Mouse (Mus musculus) ovary, adult 18-20 months (tissue): ENCODE measurements around the gene Slc39a2.
A peak's percentile ranks its signal among the peaks of the same experiment; 100 is the strongest.
"Not testable (repeated sequence)": the region's sequence is repeated elsewhere in the genome, so short reads cannot be mapped to it uniquely, and the experiment has no call there.

ENCODE experiments used
- DNase-seq: peaks from one replicate; pipeline ENCODE4 v3.0.0; 2022; ENCODE audit warnings: low spot score, mixed read lengths

Slc39a2 gene

GRCm38 (mm10) chr14:51902806-51903710, 10.4 kb downstream of the Slc39a2 start:
- DNase-seq: peak; percentile 38

- no peak for DNase-seq
Measured at GRCm38 (mm10) chr14:51903782-51904181, 11.1 kb downstream of the Slc39a2 start.

GRCm38 (mm10) chr14:51904706-51905105, 12.0 kb downstream of the Slc39a2 start:
- DNase-seq: no peak

- no peak for DNase-seq
Measured at GRCm38 (mm10) chr14:51906102-51906501, 13.4 kb downstream of the Slc39a2 start.

- no peak for DNase-seq
Measured at GRCm38 (mm10) chr14:51911301-51911700, 18.6 kb downstream of the Slc39a2 start.

GRCm38 (mm10) chr14:51912391-51913061, 19.8 kb downstream of the Slc39a2 start:
- DNase-seq: no peak

- peak; percentile 85 for DNase-seq
Measured at GRCm38 (mm10) chr14:51913062-51913959, 20.6 kb downstream of the Slc39a2 start.

GRCm38 (mm10) chr14:51913960-51914762, 21.5 kb downstream of the Slc39a2 start, which contains the start of gene Ndrg2:
Gene Ndrg2, minus strand, starts transcription at chr14:51914158.
- peak; percentile 84 for DNase-seq

GRCm38 (mm10) chr14:51915030-51915429, 22.3 kb downstream of the Slc39a2 start:
- DNase-seq: peak; percentile 41

- no peak for DNase-seq
Measured at GRCm38 (mm10) chr14:51916539-51916938, 23.9 kb downstream of the Slc39a2 start.

GRCm38 (mm10) chr14:51918125-51918524, 25.4 kb downstream of the Slc39a2 start, which contains the start of gene Tppp2:
Gene Tppp2, plus strand, starts transcription at chr14:51918425.
- no peak for DNase-seq

- no peak for DNase-seq
Measured at GRCm38 (mm10) chr14:51918966-51919365, 26.3 kb downstream of the Slc39a2 start.

GRCm38 (mm10) chr14:51921759-51922570, 29.3 kb downstream of the Slc39a2 start:
- DNase-seq: peak; percentile 55

- DNase-seq: no peak
Measured at GRCm38 (mm10) chr14:51922571-51922865, 29.8 kb downstream of the Slc39a2 start, which contains the start of gene Rnase13. Gene Rnase13, minus strand, starts transcription at chr14:51922773.

- no peak for DNase-seq
Measured at GRCm38 (mm10) chr14:51922910-51923309, 30.2 kb downstream of the Slc39a2 start.

GRCm38 (mm10) chr14:51923492-51923891, 30.8 kb downstream of the Slc39a2 start:
- DNase-seq: no peak

GRCm38 (mm10) chr14:51926930-51927329, 34.2 kb downstream of the Slc39a2 start:
- not testable (repeated sequence) for DNase-seq

GRCm38 (mm10) chr14:51929309-51929943, 36.7 kb downstream of the Slc39a2 start:
- peak; percentile 66 for DNase-seq

- DNase-seq: no peak
Measured at GRCm38 (mm10) chr14:51929968-51930367, 37.3 kb downstream of the Slc39a2 start.

- peak; percentile 61 for DNase-seq
Measured at GRCm38 (mm10) chr14:51930824-51931223, 38.1 kb downstream of the Slc39a2 start.
